Mouse (Mus musculus): ENCODE data around the gene Kcnv2.

Gene Kcnv2

DNA sequence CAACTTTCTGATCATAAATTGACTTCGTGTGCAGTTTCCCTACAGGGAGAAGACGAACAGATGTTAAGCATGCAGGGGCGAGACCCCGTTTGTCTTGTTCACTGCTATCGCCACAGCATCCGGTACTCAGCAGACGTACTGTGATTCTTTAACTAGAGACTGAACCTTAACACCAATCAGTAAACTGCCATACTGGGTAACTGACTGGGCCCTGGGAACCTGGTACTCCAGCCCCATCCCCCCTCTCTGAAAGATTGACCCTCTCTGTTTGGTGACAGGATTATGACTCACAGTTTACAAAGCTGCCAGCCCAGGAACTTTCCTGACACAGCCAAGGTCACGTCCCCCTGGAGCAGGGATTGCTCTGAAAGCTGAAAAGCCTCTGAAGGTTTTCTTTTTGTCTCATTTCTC lies 42.1 kb downstream of the Kcnv2 start:
- no peak for DNase-seq (ENCODE audit: low read depth, low spot score)

DNA sequence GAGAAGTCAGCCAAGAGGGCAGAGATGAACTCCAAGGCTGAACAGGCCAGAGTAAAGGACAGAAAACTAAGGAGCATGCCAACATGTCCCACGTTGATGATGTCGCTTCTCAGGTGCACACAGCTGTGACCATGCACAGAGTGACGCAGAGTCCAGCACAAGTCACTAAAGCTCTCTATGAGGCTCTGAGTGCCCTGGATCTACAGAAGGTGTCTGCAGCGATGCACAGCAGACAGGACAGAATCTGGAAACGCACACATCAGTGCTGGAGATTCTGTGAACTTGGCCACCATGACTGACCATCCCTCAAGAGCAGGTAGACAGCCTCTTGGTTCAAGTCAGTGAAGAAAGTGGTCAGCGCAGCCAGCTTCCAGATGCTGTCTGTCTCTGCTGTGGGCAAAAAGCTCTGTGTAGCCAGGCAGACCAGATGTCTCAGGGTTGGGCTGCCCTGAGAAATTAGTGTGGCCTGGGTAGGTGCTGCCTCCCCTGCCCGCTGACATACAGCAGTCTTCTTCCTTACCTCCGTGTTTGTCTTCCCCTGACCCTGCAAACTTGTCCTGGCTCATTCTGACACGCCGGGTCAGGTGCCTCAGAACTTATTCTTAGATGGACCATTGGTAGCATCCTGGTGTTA lies 43.8 kb downstream of the Kcnv2 start:
- no peak for DNase-seq (ENCODE audit: low read depth, low spot score)

- DNase-seq (ENCODE audit: low read depth, low spot score) = no peak
Measured at GRCm38 (mm10) chr19:27369461-27370135, 47.2 kb downstream of the Kcnv2 start.

GRCm38 (mm10) chr19:27370174-27370573 lies 47.8 kb downstream of the Kcnv2 start:
- no peak for DNase-seq (ENCODE audit: low read depth, low spot score)

DNA sequence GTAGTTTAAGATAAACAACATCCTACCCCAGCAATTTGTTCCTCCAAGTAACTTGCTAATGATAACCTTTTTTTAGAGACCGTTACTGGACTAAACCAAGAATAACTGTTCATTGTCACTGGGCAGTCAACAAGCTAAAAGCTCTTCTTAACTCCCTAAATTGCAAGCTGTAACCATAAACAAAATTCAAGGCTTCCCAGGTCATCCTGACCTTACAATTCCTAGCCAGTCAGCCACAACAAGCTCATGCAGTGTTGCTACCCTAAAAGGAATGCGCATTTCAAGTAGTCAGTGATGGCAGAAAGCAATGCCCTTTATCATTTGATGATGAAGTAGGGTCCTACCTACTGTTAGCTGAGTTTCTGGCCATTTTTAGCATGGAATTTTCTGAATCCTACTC lies 48.4 kb downstream of the Kcnv2 start:
- DNase-seq (ENCODE audit: low read depth, low spot score) = no peak

- no peak for DNase-seq (ENCODE audit: low read depth, low spot score)
Measured at GRCm38 (mm10) chr19:27379712-27380401, 57.5 kb downstream of the Kcnv2 start.

- DNase-seq (ENCODE audit: low read depth, low spot score) = peak; percentile 29
Measured at GRCm38 (mm10) chr19:27382131-27382530, 59.7 kb downstream of the Kcnv2 start.

GRCm38 (mm10) chr19:27383266-27383665 lies 60.9 kb downstream of the Kcnv2 start:
- DNase-seq (ENCODE audit: low read depth, low spot score) = no peak

GRCm38 (mm10) chr19:27385304-27385703 lies 62.9 kb downstream of the Kcnv2 start:
- peak; percentile 36 for DNase-seq (ENCODE audit: low read depth, low spot score)

All from brain, adult 2 months (tissue).